Mouse (Mus musculus): Measurements from ENCODE around the gene Chst1. TPM values are rescaled to one million over a fixed set of nuclear protein-coding genes. Genes with fewer than 3 reads are reported as not detected.

Chst1 gene
- polyA plus RNA-seq, 2 experiments from 2014 or later: 0.27 TPM; not detected in 1

Other genes starting within 250 kb of the Chst1 start
- 10 to 100 TPM; 44.5 to 77.0 TPM for gene Pex16, start 225.0 kb upstream of the Chst1 start, polyA plus RNA-seq (2017; shearing (Covaris generic))
- not detected for gene Large2, start 224.8 kb upstream of the Chst1 start, polyA plus RNA-seq (2017; shearing (Covaris generic))
- 1 to 10 TPM; 4.5 to 8.1 TPM for gene 1700029I15Rik, start 217.2 kb upstream of the Chst1 start, polyA plus RNA-seq (2017; shearing (Covaris generic))
- under 1 TPM; 0.35 to 0.68 TPM for gene Mapk8ip1, start 198.4 kb upstream of the Chst1 start, polyA plus RNA-seq (2017; shearing (Covaris generic))
- gene Cry2, start 165.7 kb upstream of the Chst1 start, polyA plus RNA-seq (2017; shearing (Covaris generic)): 10 to 100 TPM; 10.6 to 13.4 TPM
- gene Slc35c1, start 139.2 kb upstream of the Chst1 start, polyA plus RNA-seq (2017; shearing (Covaris generic)): 10 to 100 TPM; 50.3 to 73.8 TPM